Mouse (Mus musculus) forebrain, embryonic 11.5 days (tissue): ENCODE measurements around the gene Gnaz. TPM values are rescaled to one million over a fixed set of nuclear protein-coding genes. Genes with fewer than 3 reads are reported as not detected.

Experiments
- ATAC-seq: fragments of 200-750 bp; cut with Nextera tagmentation; replicated peaks from 2 replicates; pipeline ENCODE4 v1.8.0; 2017; ENCODE audit warnings: moderate TSS enrichment; ENCODE audit not compliant: low FRiP score
- DNase-seq: peaks from one replicate; pipeline ENCODE4 v3.0.0-alpha.2; 2017; ENCODE audit warnings: low spot score
- H3K27ac ChIP-seq: fragments of 300-500 bp; sonication (generic); 2 replicates; pipeline ENCODE4 v1.5.1; 2014; ENCODE audit warnings: low read depth, low read length
- H3K27me3 ChIP-seq: fragments of 300-500 bp; sonication (generic); 2 replicates; pipeline ENCODE4 v1.6.1; 2014; ENCODE audit warnings: mild to moderate bottlenecking, low read length, mixed read lengths; ENCODE audit not compliant: control insufficient read depth, insufficient read depth
- H3K36me3 ChIP-seq: fragments of 300-500 bp; sonication (generic); 2 replicates; pipeline ENCODE4 v1.6.1; 2014; ENCODE audit warnings: mild to moderate bottlenecking, low read length, moderate library complexity, mixed read lengths; ENCODE audit not compliant: control insufficient read depth, insufficient read depth
- H3K4me1 ChIP-seq: fragments of 300-500 bp; sonication (generic); replicated peaks from 2 replicates; pipeline ENCODE4 v1.6.1; 2014; ENCODE audit warnings: low read length, mixed read lengths; ENCODE audit not compliant: control insufficient read depth, insufficient read depth
- H3K4me2 ChIP-seq: fragments of 300-500 bp; sonication (generic); 2 replicates; pipeline ENCODE4 v1.6.1; 2014; ENCODE audit warnings: low read depth, mild to moderate bottlenecking, low read length, moderate library complexity, mixed read lengths; ENCODE audit not compliant: severe bottlenecking
- H3K4me3 ChIP-seq: fragments of 300-500 bp; sonication (generic); 2 replicates; pipeline ENCODE4 v1.5.1; 2014; ENCODE audit warnings: low read depth, low read length
- H3K9ac ChIP-seq: fragments of 300-500 bp; sonication (generic); 2 replicates; pipeline ENCODE4 v1.6.1; 2014; ENCODE audit warnings: low read length
- H3K9me3 ChIP-seq: fragments of 300-500 bp; sonication (generic); 2 replicates; pipeline ENCODE4 v1.6.1; 2016; ENCODE audit warnings: low read length, mixed read lengths; ENCODE audit not compliant: control insufficient read depth
- WGBS: fragments of 180-500 bp; shearing (Covaris S2); extraction: QIAGEN DNeasy Blood & Tissue Kit; methylation state at CpG from one replicate; pipeline ENCODE4 v1.1.7; 2014; 5-methylcytosine and 5-hydroxymethylcytosine counted together
- polyA plus RNA-seq: library from polyadenylated mRNA; unstranded; fragments of >200 nt; fragmentation: Nextera tagmentation; extraction: Ambion mirVana; gene quantifications from 2 replicates; pipeline ENCODE4 v1.2.1, GENCODE M21; 2014

The Gnaz gene
- polyA plus RNA-seq, 1 experiment from 2014 or later = 10.8 TPM

GRCm38 (mm10) chr10:75001391-75001790 is 34.4 kb downstream of the Gnaz start:
- Histone ChIP-seq H3K27ac (no peak overlapping the region), H3K9ac (no peak overlapping the region), H3K4me1 (peaks cover 2% of the 10 kb centered on the region; the same call in 1 of the 2 replicates), H3K4me2 (no peak overlapping the region), H3K27me3 (no peaks in the 10 kb centered on the region), H3K36me3 (no peaks in the 10 kb centered on the region), H3K4me3 (no peak overlapping the region), H3K9me3 (no peaks in the 10 kb centered on the region)
- DNase-seq (no peak), ATAC-seq (no peak)
- 91% methylated on average over 8 of the region's 8 CpGs for WGBS

GRCm38 (mm10) chr10:75004067-75004466 is 37.1 kb downstream of the Gnaz start:
- H3K9ac ChIP-seq = no peak overlapping the region
- no peaks in the 10 kb centered on the region for H3K36me3 ChIP-seq
- DNase-seq (no peak), ATAC-seq (no peak)
- no peak overlapping the region for H3K4me3 ChIP-seq
- no peak overlapping the region for H3K27ac ChIP-seq
- no peaks in the 10 kb centered on the region for H3K9me3 ChIP-seq
- 87% methylated on average over 3 of the region's 3 CpGs for WGBS
- no peaks in the 10 kb centered on the region for H3K27me3 ChIP-seq
- H3K4me1 ChIP-seq = peaks cover 2% of the 10 kb centered on the region; the same call in 1 of the 2 replicates
- H3K4me2 ChIP-seq = no peak overlapping the region

- no peak overlapping the region for H3K4me2 ChIP-seq
- ATAC-seq (no peak), DNase-seq (no peak)
- H3K9me3 ChIP-seq = no peaks in the 10 kb centered on the region
- H3K27me3 ChIP-seq = no peaks in the 10 kb centered on the region
- H3K9ac ChIP-seq = no peak overlapping the region
- no peaks in the 10 kb centered on the region for H3K36me3 ChIP-seq
- WGBS = 65% methylated on average over 8 of the region's 8 CpGs
- H3K4me1 ChIP-seq = no peaks in the 10 kb centered on the region
- H3K27ac ChIP-seq = no peak overlapping the region
- no peak overlapping the region for H3K4me3 ChIP-seq
Measured at GRCm38 (mm10) chr10:75006889-75007662, 40.1 kb downstream of the Gnaz start.

- 91% methylated on average over 15 of the region's 15 CpGs for WGBS
- Histone ChIP-seq H3K4me2 (no peak overlapping the region), H3K4me3 (no peak overlapping the region), H3K36me3 (no peaks in the 10 kb centered on the region), H3K27me3 (no peaks in the 10 kb centered on the region), H3K4me1 (no peaks in the 10 kb centered on the region), H3K27ac (no peak overlapping the region), H3K9ac (no peak overlapping the region), H3K9me3 (no peaks in the 10 kb centered on the region)
- no peak for ATAC-seq
- no peak for DNase-seq
Measured at GRCm38 (mm10) chr10:75010704-75011103, 43.7 kb downstream of the Gnaz start.

- DNase-seq (no peak), ATAC-seq (no peak)
- Histone ChIP-seq H3K9ac (no peak overlapping the region), H3K27ac (no peak overlapping the region), H3K4me3 (no peak overlapping the region), H3K36me3 (no peaks in the 10 kb centered on the region), H3K9me3 (no peaks in the 10 kb centered on the region), H3K27me3 (no peaks in the 10 kb centered on the region), H3K4me1 (no peaks in the 10 kb centered on the region), H3K4me2 (no peak overlapping the region)
- 73% methylated on average over 14 of the region's 14 CpGs for WGBS
Measured at GRCm38 (mm10) chr10:75015465-75015864, 48.5 kb downstream of the Gnaz start.

- no peak for DNase-seq
- Histone ChIP-seq H3K9ac (no peak overlapping the region), H3K9me3 (no peaks in the 10 kb centered on the region), H3K4me2 (no peak overlapping the region), H3K36me3 (no peaks in the 10 kb centered on the region), H3K27me3 (no peaks in the 10 kb centered on the region), H3K4me1 (no peaks in the 10 kb centered on the region), H3K27ac (no peak overlapping the region), H3K4me3 (no peak overlapping the region)
- ATAC-seq = no peak
- 92% methylated on average over 4 of the region's 4 CpGs for WGBS
Measured at GRCm38 (mm10) chr10:75016481-75016880, 49.5 kb downstream of the Gnaz start.

- no peak overlapping the region for H3K27ac ChIP-seq
- H3K9me3 ChIP-seq = no peaks in the 10 kb centered on the region
- no peaks in the 10 kb centered on the region for H3K36me3 ChIP-seq
- H3K4me1 ChIP-seq = no peaks in the 10 kb centered on the region
- 74% methylated on average over 2 of the region's 2 CpGs for WGBS
- ATAC-seq (0 out of 2 replicates have a peak, but pooled peaks have one; percentile 10), DNase-seq (no peak)
- no peak overlapping the region for H3K4me3 ChIP-seq
- H3K27me3 ChIP-seq = no peaks in the 10 kb centered on the region
- no peak overlapping the region for H3K9ac ChIP-seq
- no peak overlapping the region for H3K4me2 ChIP-seq
Measured at GRCm38 (mm10) chr10:75020271-75020670, 53.3 kb downstream of the Gnaz start.

GRCm38 (mm10) chr10:75021138-75021537 is 54.2 kb downstream of the Gnaz start:
- H3K27me3 ChIP-seq = no peaks in the 10 kb centered on the region
- no peak overlapping the region for H3K27ac ChIP-seq
- H3K4me2 ChIP-seq = no peak overlapping the region
- ATAC-seq (peak; percentile 59; the same call in 1 of the 2 replicates), DNase-seq (peak; percentile 85)
- WGBS = 17% methylated on average over 6 of the region's 6 CpGs
- no peaks in the 10 kb centered on the region for H3K9me3 ChIP-seq
- no peak overlapping the region for H3K4me3 ChIP-seq
- H3K9ac ChIP-seq = no peak overlapping the region
- no peaks in the 10 kb centered on the region for H3K4me1 ChIP-seq
- H3K36me3 ChIP-seq = no peaks in the 10 kb centered on the region

- no peak overlapping the region for H3K4me2 ChIP-seq
- ATAC-seq (no peak), DNase-seq (no peak)
- no peak overlapping the region for H3K9ac ChIP-seq
- no peaks in the 10 kb centered on the region for H3K36me3 ChIP-seq
- H3K27ac ChIP-seq = no peak overlapping the region
- H3K27me3 ChIP-seq = no peaks in the 10 kb centered on the region
- no peaks in the 10 kb centered on the region for H3K9me3 ChIP-seq
- H3K4me1 ChIP-seq = no peaks in the 10 kb centered on the region
- WGBS = 71% methylated on average over 8 of the region's 8 CpGs
- H3K4me3 ChIP-seq = no peak overlapping the region
Measured at GRCm38 (mm10) chr10:75026491-75026890, 59.5 kb downstream of the Gnaz start.
